Mouse (Mus musculus) layer of hippocampus, postnatal 25 days (tissue): ENCODE data around the gene Enox1. TPM values are rescaled to one million over a fixed set of nuclear protein-coding genes. Genes with fewer than 3 reads are reported as not detected.

ENCODE experiments used
- DNase-seq, 2 experiments: peaks; one replicate each; pipeline ENCODE4 v3.0.0; 2022; ENCODE audit warnings: mixed read lengths in 2 of 2, low spot score in 1 of 2; ENCODE audit errors: extremely low spot score in 1 of 2
- total RNA-seq, 2 experiments: library from RNA; stranded (reverse); gene quantifications; 2 replicates each; pipeline ENCODE4 v1.2.3; 2021

The Enox1 gene
- total RNA-seq, 2 experiments from 2014 or later: 54.8 to 61.9 TPM

DNA sequence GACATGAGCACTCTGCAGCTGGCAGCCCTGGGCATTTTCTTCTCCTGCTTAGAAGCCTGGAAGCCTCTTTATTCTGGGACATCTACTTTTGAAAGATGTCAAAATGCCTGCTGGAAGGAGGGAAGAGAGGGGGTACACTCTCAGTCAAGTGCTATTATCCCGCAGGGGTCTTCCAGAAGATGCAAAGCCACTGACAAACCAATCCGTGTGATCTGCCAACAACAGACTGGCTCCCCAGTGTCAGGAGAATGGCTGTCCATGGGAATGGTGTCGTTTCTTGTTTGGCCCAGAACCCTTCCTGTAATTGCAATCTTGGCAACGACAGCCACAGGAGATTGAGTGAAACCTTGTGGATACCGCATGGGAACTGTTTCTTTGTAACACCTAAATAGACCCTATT lies 390.8 kb downstream of the Enox1 start:
- no peak for DNase-seq

DNA sequence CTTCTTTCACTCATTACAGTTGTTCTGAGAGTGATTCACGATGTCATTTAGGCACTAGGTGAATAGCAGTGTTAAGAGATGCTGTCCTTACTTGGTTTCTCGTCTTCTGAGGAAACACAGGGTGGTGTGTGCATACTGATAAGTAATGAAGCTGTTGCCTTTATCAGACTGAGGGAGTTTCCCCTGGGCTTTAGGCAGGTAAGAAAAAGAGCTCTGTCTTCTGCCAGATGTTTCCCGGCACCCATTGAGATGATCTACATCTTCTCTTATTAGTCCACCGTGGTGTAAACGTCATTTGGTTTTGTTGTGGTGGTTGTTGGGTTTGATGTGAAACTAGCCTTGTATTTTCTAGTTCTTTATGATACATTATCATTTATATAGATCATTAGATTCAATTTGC lies 392.4 kb downstream of the Enox1 start:
- no peak for DNase-seq

GRCm38 (mm10) chr14:77557446-77558070 lies 401.0 kb downstream of the Enox1 start:
- DNase-seq: no peak

DNA sequence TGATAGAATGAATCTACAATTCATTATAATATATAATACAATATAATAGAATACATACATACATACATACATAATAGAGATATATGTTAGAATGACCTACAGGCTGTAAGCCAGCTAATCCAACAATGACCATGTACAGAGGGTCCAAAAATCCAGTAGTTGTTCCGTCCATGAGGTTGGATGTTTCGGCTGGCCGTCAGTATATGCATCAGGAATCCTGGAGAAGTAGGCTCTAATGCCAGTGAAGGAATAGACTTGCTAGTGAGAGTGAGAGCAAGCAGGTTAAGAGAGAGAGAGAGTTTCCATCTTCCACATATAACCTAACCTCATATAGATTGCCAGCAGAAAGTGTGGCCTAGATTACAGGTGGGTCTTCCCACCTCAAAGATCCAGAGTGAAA lies 402.3 kb downstream of the Enox1 start:
- no peak for DNase-seq

- no peak for DNase-seq
These were observed 403.2 kb downstream of the Enox1 start for GRCm38 (mm10) chr14:77559792-77560191.

- DNase-seq: no peak
These were observed 405.4 kb downstream of the Enox1 start for GRCm38 (mm10) chr14:77561808-77562583.

DNA sequence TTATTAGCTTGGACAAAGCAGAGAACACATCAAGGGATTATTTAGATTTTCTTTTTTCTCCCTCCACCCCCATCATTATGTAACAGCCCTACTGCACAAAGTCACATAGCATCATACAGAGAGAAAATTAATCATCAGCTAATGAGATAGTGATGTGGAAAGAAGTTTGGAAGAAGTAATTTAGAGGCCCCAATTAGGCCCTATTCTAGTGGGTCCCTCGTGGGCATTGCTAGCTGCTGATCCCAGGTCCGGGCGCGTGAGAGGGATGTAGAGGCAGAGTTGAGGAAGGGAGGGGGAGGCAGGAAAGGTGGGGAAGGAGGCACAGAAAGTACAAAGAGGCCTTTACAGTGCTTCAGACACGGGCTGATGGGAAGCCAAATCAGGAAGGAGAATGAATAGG lies 407.4 kb downstream of the Enox1 start:
- DNase-seq: no peak

GRCm38 (mm10) chr14:77567120-77567519 lies 410.6 kb downstream of the Enox1 start:
- DNase-seq: no peak

DNA sequence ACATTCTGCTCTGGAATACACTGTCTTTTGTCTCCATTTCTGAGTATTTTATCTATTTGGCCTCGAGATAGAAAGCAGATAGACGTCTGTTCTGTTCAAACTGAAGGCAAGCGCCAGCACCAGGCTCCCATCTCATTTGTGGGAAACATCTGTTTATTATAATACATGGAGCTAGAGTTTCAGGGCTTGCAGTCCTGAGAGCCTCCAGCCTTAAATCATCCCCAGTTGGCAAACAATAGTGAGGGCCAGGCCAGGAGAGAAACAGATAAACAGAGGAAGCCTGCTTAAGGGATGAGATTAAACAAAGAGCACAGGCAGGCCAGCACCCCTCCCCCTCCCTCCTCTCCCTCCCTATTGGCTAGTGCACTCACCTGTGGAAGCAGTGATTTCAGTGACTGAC lies 417.9 kb downstream of the Enox1 start:
- no peak for DNase-seq

DNA sequence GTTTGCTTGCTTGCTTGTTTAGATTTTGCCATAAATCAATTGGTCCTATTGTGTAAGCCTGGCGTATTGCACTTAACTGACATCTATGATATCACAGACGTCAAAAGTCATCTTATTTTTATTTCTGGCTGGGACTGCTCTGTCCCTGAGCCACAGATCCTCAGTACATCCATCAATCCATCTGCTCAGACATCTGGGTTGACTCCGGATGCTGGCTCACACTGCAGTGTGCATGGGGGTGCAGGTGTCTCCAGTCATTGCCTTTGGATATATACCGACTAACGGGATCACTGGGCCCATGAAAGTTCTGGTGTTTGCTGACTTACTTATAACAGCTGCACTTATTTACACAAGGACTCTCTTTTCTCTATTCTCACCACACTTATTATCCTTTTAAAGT lies 419.8 kb downstream of the Enox1 start:
- no peak for DNase-seq

DNA sequence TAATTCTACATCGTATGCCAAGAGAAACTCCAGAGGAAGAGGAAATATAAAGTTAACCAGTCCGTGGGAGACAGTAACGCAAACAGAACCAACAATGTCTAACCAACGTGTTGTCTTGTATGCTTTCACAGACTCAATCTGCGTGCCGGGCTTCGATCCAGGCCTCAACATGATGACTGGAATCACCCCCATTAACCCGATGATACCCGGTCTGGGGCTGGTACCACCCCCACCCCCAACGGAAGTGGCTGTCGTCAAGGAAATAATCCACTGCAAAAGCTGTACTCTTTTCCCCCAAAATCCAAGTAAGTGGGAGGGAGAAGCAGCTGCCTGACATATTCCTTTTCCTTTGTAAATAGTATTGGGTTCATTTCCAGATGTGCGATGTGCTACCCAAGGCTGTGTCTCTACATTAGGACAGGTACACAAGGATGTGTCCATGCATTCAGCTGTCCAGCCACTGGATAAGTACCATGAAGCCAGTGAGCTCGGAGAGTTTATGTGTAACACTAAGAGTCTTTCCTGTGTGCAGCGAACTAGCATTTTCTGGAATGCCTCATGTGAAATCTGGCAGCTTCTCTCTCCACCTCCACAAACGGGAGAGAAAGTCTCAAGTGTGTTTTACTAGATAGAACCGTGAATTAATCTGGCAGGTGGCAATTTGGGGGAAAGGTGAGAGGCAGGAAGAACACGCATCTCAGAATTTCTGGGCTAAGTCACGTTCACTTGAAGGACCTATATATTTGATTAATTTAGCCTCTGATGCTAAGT lies 421.1 kb downstream of the Enox1 start:
- DNase-seq: no peak

DNA sequence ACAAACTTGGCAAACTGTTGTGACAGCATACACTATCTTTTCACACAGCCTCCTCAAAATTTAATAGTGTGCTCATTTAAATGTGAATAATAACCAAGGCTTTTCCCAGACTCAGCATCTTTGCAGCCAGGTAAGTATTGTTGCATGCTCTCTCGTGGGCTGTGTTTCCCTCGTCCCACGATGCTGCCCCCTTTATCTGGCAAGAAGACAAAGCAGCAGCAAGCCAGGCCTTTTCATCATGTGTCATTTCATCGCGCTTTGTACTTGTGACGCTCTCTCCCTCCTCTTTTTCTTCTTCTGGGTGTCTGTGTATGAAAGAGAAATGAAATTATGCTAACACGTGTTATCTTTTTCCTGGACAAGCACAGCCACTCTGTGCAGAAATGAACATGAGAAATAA lies 421.8 kb downstream of the Enox1 start:
- no peak for DNase-seq

DNA sequence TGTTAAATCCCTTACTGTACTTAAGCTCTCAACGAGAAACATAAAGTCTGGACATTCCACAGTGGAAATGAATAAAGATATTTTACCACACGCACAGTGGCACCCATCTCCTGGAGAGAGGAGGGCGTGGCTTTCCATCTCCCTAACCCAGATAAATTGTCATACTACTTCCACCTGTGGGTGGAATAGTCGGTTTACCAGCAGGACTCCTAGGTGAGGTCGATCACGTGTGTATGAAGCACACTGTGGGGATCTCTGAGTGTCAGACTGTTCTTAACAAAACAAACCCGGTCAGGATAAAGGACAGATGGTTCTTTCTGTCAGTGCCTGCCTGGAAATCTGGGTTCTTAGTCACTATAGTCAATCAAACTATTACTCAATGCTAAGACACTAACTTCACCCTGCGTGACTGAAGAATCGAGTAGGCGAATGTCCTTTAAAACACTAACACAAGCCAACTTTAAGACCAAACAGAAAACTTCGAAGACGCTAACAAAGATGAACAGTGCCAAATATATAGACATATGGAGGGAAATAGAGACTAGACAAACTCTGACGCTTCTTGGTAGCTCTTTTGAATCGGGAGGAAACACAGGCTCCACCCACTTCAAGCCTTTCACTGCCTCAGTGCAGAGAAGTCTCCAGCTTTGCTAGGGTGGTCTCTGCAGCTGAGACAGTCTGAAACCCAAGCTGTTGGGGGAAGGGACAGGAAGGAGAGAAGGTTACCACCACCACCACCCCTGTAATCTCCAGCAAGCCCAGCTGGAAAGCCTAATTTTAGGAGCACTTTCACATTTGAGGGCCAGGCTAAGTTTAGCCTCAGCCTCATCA lies 423.8 kb downstream of the Enox1 start:
- no peak for DNase-seq

DNA sequence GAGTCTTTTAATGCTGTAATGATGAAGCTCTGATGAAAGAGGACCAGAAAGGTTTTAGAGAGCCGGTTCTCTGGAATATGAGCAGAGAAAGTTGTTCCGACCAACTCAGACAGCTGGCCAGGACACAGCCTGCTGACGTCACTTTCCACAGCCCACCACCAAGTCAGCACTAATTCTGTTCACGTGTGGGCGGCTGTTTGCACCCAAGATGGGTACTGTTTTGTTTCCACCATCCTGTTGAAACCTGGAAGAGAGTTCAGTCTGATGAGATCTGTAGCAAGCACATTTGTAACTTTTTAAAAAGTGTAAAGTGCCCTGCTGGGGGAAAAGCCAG lies 424.3 kb downstream of the Enox1 start:
- no peak for DNase-seq

- no peak for DNase-seq
These were observed 425.1 kb downstream of the Enox1 start for GRCm38 (mm10) chr14:77581616-77582015.

GRCm38 (mm10) chr14:77584426-77584825 lies 427.9 kb downstream of the Enox1 start:
- no peak for DNase-seq

GRCm38 (mm10) chr14:77585031-77585800 lies 428.7 kb downstream of the Enox1 start:
- DNase-seq: no peak

- DNase-seq: no peak
These were observed 429.5 kb downstream of the Enox1 start for GRCm38 (mm10) chr14:77586033-77586432.

DNA sequence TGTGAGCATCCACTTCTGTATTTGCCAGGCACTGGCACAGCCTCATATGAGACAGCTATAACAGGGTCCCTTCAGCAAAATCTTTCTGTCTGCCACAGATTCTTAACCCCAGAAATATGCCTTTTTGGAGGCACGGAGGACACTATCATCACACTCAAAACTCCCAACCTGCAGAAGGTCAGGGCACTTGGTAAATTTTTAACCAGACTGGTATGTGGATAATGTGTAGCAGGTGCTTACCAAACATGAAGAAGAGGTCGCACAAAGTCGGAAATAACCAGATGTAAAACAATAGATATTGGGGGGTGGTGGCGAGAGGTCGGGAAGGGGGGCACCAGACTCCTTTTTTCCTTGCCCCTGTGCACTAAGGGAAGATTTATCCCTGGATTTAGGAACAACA lies 430.6 kb downstream of the Enox1 start:
- DNase-seq: no peak
